Mouse (Mus musculus) ES-E14 (cell line): ENCODE results near the gene Mterf1b.
"Not testable (repeated sequence)": the region's sequence is repeated elsewhere in the genome, so short reads cannot be mapped to it uniquely, and the experiment has no call there.

Experiments used
- CHD2 ChIP-seq: IDR thresholded peaks from 2 replicates; pipeline ENCODE4 v1.6.1; 2014; ENCODE audit warnings: mild to moderate bottlenecking, low read depth, low read length, inconsistent platforms
- HCFC1 ChIP-seq: IDR thresholded peaks from 2 replicates; pipeline ENCODE4 v1.6.1; 2012; ENCODE audit warnings: low read length, inconsistent platforms, borderline replicate concordance; ENCODE audit not compliant: insufficient read depth
- MAFK ChIP-seq: IDR thresholded peaks from 2 replicates; pipeline ENCODE4 v1.6.1; 2014; ENCODE audit warnings: mild to moderate bottlenecking, low read depth, low read length, inconsistent platforms; ENCODE audit not compliant: insufficient read depth
- ZC3H11A ChIP-seq: IDR thresholded peaks from 2 replicates; pipeline ENCODE4 v1.6.1; 2012; ENCODE audit warnings: low read depth, mild to moderate bottlenecking, inconsistent platforms, low read length, borderline replicate concordance
- ZNF384 ChIP-seq: IDR thresholded peaks from 2 replicates; pipeline ENCODE4 v1.6.1; 2012; ENCODE audit warnings: low read depth, low read length, inconsistent platforms

DNA sequence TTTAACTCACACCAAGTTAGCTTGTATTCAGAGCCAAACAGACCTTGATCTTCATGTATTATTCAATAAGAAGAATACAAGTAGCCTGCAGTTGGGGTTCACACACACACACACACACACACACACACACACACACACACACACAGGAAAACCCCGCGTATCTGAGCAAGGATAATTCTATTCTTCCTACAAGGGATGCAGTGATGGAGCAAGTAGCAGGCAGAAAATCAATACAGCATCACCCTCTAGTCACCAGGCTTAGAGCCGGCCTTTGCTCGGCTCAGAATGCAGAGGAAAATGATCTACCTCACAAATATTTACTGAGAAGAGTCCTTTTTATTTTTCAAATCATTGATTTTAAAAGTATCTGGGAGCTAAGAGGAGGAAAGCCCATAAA, 23.6 kb upstream of the Mterf1b start:
- not testable (repeated sequence) for TF ChIP-seq CHD2, HCFC1, ZC3H11A, ZNF384, MAFK
